Mouse (Mus musculus) liver, postnatal 0 days (tissue): ENCODE data around the gene Bace2.

ENCODE experiments used
- CTCF ChIP-seq: sonication (generic); IDR thresholded peaks from 2 replicates; pipeline ENCODE4 v1.5.1; 2016; ENCODE audit warnings: antibody characterized with exemption, low read depth
- EP300 ChIP-seq: IDR thresholded peaks from 2 replicates; pipeline ENCODE4 v1.6.1; 2016; ENCODE audit warnings: antibody characterized with exemption, low read depth, mild to moderate bottlenecking

DNA sequence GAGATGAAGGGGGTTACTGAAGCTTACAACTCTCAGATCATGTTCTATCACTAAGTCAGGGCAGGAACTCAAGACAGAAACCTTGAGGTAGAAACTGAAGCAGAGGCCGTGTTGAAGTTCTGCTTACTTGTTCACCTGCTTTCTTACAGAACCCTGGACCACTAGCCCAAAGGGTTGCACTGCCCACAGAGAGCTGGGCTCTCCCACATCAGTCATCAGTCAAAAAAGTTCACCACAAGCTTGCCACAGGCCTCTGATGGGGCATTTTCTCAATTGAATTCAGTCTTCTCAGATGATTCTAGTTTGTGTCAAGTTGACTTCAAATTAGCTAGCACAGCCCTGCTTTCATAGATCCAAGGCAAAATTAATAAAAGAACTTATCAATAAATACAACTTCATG is 103.3 kb downstream of the Bace2 start:
- TF ChIP-seq EP300 = no peak
- TF ChIP-seq CTCF = no peak
